Mouse (Mus musculus) embryo, embryonic 11 days (tissue): ENCODE measurements at regions not wholly inside any gene's neighbourhood (a gene's known extent, or its start where the extent isn't known, plus 50 kb on each side); places are given as distances from the start of the nearest gene placed in this dataset.

Experiments used
- DNase-seq: peaks from one replicate; pipeline ENCODE4 v3.0.0-alpha.2; 2015

- no peak for DNase-seq
Measured at GRCm38 (mm10) chr1:177678832-177679231, 50.8 kb upstream of the 1700016C15Rik start.
